ENCODE assay signal across 8 mouse cellular contexts in genomic region chr4:45054862-45055261, GRCm38 (mm10). TPM values are rescaled to one million over a fixed set of nuclear protein-coding genes. Genes with fewer than 3 reads are reported as not detected.
DNase-seq lines count a peak whose midpoint lies in the region; ATAC-seq lines count a peak whose summit lies in the region.

No protein-coding gene starts in this region.

- H3K27me3 ChIP-seq in heart, embryonic 13.5 days (replicated peaks), result no peaks in the 10 kb centered on the region
- no peaks in the 10 kb centered on the region for H3K27me3 ChIP-seq in heart, embryonic 12.5 days (replicated peaks)

- no peak overlapping the region for H3K4me3 ChIP-seq in heart, embryonic 13.5 days
- H3K4me3 ChIP-seq in heart, embryonic 12.5 days, result no peak overlapping the region

- H3K4me1 ChIP-seq in heart, embryonic 13.5 days, result peaks cover 16% of the 10 kb centered on the region
- peaks cover 18% of the 10 kb centered on the region for H3K4me1 ChIP-seq in heart, embryonic 12.5 days (replicated peaks)

- H3K27ac ChIP-seq in heart, embryonic 13.5 days (replicated peaks), result peak overlapping the region; percentile 39; the same call in 1 of the 2 replicates
- no peak overlapping the region; the same call in 1 of the 2 replicates for H3K27ac ChIP-seq in heart, embryonic 12.5 days (ENCODE audit: poor library complexity, severe bottlenecking)

- no peak overlapping the region for H3K4me2 ChIP-seq in heart, embryonic 13.5 days
- H3K4me2 ChIP-seq in heart, embryonic 12.5 days, result no peak overlapping the region

- no peaks in the 10 kb centered on the region for H3K9me3 ChIP-seq in heart, embryonic 13.5 days
- no peaks in the 10 kb centered on the region for H3K9me3 ChIP-seq in heart, embryonic 12.5 days (replicated peaks)

- 42% methylated on average over 3 of the region's 3 CpGs for WGBS in heart, embryonic 13.5 days
- 48% methylated on average over 3 of the region's 3 CpGs for WGBS in heart, embryonic 12.5 days

- H3K9ac ChIP-seq in heart, embryonic 13.5 days, result no peak overlapping the region; the same call in 1 of the 2 replicates
- H3K9ac ChIP-seq in heart, embryonic 12.5 days, result no peak overlapping the region

- DNase-seq in lung, postnatal 10 days, result peak; percentile 14
- DNase-seq in lung, postnatal 4 days, result no peak
- DNase-seq in brain, adult 2 months (ENCODE audit: low read depth, low spot score), result peak; percentile 38
- DNase-seq in retina, embryonic 14.5 days (ENCODE audit: low spot score), result peak; percentile 58
- DNase-seq in spleen, postnatal 10 days (ENCODE audit: low spot score in 2 of 2), result no peak
- DNase-seq in urinary bladder, postnatal 4 days (ENCODE audit: low spot score in 2 of 2), result no peak

- H3K36me3 ChIP-seq in heart, embryonic 13.5 days, result peaks cover 53% of the 10 kb centered on the region
- H3K36me3 ChIP-seq in heart, embryonic 12.5 days, result peaks cover 41% of the 10 kb centered on the region

- no peak for ATAC-seq in heart, embryonic 13.5 days (ENCODE audit: extremely low read depth, insufficient number of reproducible peaks, low FRiP score, low TSS enrichment)
- no peak for ATAC-seq in heart, embryonic 12.5 days (ENCODE audit: insufficient number of reproducible peaks, low FRiP score)

RNA-seq across cellular contexts. Expression of gene Fbxo10, which starts 29.5 kb away (rescaled TPM):
- polyA plus RNA-seq in heart, embryonic 13.5 days (2015; fragmentation: Nextera tagmentation; extraction: Ambion mirVana), result 15.6 and 16.2 TPM in 2 replicates
- polyA plus RNA-seq in heart, embryonic 12.5 days (2016; fragmentation: Nextera tagmentation; extraction: Ambion mirVana), result 17.7 TPM in 2 replicates

RNA-seq across cellular contexts. Expression of gene Polr1e, which starts 36.5 kb away (rescaled TPM):
- polyA plus RNA-seq in heart, embryonic 13.5 days (2015; fragmentation: Nextera tagmentation; extraction: Ambion mirVana), result 59.8 and 60.3 TPM in 2 replicates
- polyA plus RNA-seq in heart, embryonic 12.5 days (2016; fragmentation: Nextera tagmentation; extraction: Ambion mirVana), result 52.1 and 63.0 TPM in 2 replicates

RNA-seq across cellular contexts. Expression of gene Zbtb5, which starts 42.6 kb away (rescaled TPM):
- polyA plus RNA-seq in heart, embryonic 13.5 days (2015; fragmentation: Nextera tagmentation; extraction: Ambion mirVana), result 14.9 and 15.4 TPM in 2 replicates
- 19.5 and 20.4 TPM in 2 replicates for polyA plus RNA-seq in heart, embryonic 12.5 days (2016; fragmentation: Nextera tagmentation; extraction: Ambion mirVana)

RNA-seq across cellular contexts. Expression of gene Tomm5, which starts 53.1 kb away (rescaled TPM):
- 203 and 242 TPM in 2 replicates for polyA plus RNA-seq in heart, embryonic 13.5 days (2015; fragmentation: Nextera tagmentation; extraction: Ambion mirVana)
- polyA plus RNA-seq in heart, embryonic 12.5 days (2016; fragmentation: Nextera tagmentation; extraction: Ambion mirVana), result 207 and 213 TPM in 2 replicates

Comparison
In these comparisons a context has a peak if more than half of its experiments do, and no peak if none do; other contexts are left out.
1. DNase-seq: peak in lung, postnatal 10 days (single experiment), brain, adult 2 months (single experiment) and retina, embryonic 14.5 days (single experiment); none in lung, postnatal 4 days (0 of 2), spleen, postnatal 10 days (0 of 2) and urinary bladder, postnatal 4 days (0 of 2).